In the genomic region with DNA sequence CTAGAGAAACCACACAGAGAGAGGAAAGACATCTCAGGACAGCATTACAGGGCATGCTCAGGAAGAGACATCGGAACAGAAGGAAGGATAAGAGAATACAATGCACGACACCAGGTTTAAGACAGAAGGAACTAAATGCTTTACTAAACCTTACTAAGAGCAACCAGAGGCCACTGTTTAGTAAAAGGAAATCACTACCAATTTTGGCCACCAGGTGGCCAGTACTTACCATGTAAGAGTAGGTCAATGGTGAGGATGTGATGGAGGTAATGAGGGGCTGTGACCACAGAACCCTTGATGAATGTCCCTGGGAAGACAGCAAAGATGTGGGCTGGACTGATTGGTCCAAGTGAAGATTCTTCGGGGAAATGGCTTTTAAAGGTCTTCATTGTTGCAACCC, we compare ENCODE assay signal across 10 mouse cellular contexts.
DNase-seq lines count a peak whose midpoint lies in the region; ATAC-seq and TF ChIP-seq lines count a peak whose summit lies in the region.
"Had no signal": no experiment of that assay in that cellular context is flagged by ENCODE, and none has a peak within 500 bp of the region (broad histone marks: within the 10 kb centered on the region; RNA-seq: fewer than 3 reads in every experiment).

No protein-coding gene starts in this region.

- no peak overlapping the region for H3K9ac ChIP-seq in intestine, postnatal 0 days (ENCODE audit: low read depth, low read length)
- H3K9ac ChIP-seq in intestine, embryonic 15.5 days: no peak overlapping the region

- H3K36me3 ChIP-seq in intestine, postnatal 0 days (ENCODE audit: control insufficient read depth, insufficient read depth): no peaks in the 10 kb centered on the region
- H3K36me3 ChIP-seq in intestine, embryonic 15.5 days: no peaks in the 10 kb centered on the region

- peak; percentile 65 for TF ChIP-seq CTCF in intestine, postnatal 0 days (IDR thresholded peaks at IDR 0.05; ENCODE audit: low read depth)
- peak; percentile 57 for TF ChIP-seq CTCF in Patski (IDR thresholded peaks at IDR 0.05)

- no peak overlapping the region for H3K4me2 ChIP-seq in intestine, postnatal 0 days (replicated peaks; ENCODE audit: low read depth)
- no peak overlapping the region for H3K4me2 ChIP-seq in intestine, embryonic 15.5 days (replicated peaks)

- H3K4me3 ChIP-seq in intestine, postnatal 0 days (ENCODE audit: low read depth, low read length): no peak overlapping the region
- no peak overlapping the region for H3K4me3 ChIP-seq in intestine, embryonic 15.5 days (replicated peaks)

- intact Hi-C loops in left cerebral cortex, postnatal 14 days (cut with DNase I): no loop called here

- H3K27ac ChIP-seq in intestine, postnatal 0 days (ENCODE audit: low read depth, low read length): no peak overlapping the region
- H3K27ac ChIP-seq in intestine, embryonic 15.5 days: no peak overlapping the region
- H3K27ac ChIP-seq: macrophage had no signal

- in situ Hi-C loops in Patski (cut with MboI; ENCODE audit: low pct_unique_long_range_greater_than_20kb): no loop called here

- 81% methylated on average over 3 of the region's 3 CpGs for WGBS in intestine, postnatal 0 days
- WGBS in intestine, embryonic 15.5 days: 81% methylated on average over 3 of the region's 3 CpGs

- CTCF ChIA-PET in Patski (lab: Charles Lee): no interaction called here

- no peaks in the 10 kb centered on the region for H3K9me3 ChIP-seq in intestine, postnatal 0 days (ENCODE audit: control insufficient read depth)
- no peaks in the 10 kb centered on the region for H3K9me3 ChIP-seq in intestine, embryonic 15.5 days

- peak; percentile 70 to 72 for DNase-seq in B cell, adult 2 months
- no peak for DNase-seq in Patski (ENCODE audit: low read depth, low spot score)
- DNase-seq in lung, postnatal 36 days: peak; percentile 87
- DNase-seq in left cerebral cortex, postnatal 14 days (ENCODE audit: low spot score in 2 of 2): no peak
- no peak for DNase-seq in layer of hippocampus, postnatal 36 days
- no peak for DNase-seq in neural tube, embryonic 10.5 days (ENCODE audit: extremely low spot score, low spot score)
- DNase-seq: right cerebral cortex, postnatal 14 days had no signal

- no peaks in the 10 kb centered on the region for H3K4me1 ChIP-seq in intestine, postnatal 0 days (replicated peaks; ENCODE audit: control insufficient read depth, insufficient read depth, low read length)
- peaks cover 4% of the 10 kb centered on the region; the same call in 1 of the 2 replicates for H3K4me1 ChIP-seq in intestine, embryonic 15.5 days (replicated peaks)

- ATAC-seq in intestine, postnatal 0 days: no peak
- ATAC-seq in intestine, embryonic 15.5 days: no peak
- ATAC-seq in Patski: no peak

- H3K27me3 ChIP-seq in intestine, postnatal 0 days (replicated peaks; ENCODE audit: control insufficient read depth, insufficient read depth, low read length): no peaks in the 10 kb centered on the region
- H3K27me3 ChIP-seq in intestine, embryonic 15.5 days (replicated peaks): no peaks in the 10 kb centered on the region
- peaks cover 3% of the 10 kb centered on the region for H3K27me3 ChIP-seq in Patski

- POLR2A ChIA-PET in Patski (lab: Charles Lee): no interaction called here

Comparison
In these comparisons a context has a peak if more than half of its experiments do, and no peak if none do; other contexts are left out.
1. DNase-seq: peak in B cell, adult 2 months (2 of 2) and lung, postnatal 36 days (single experiment); none in Patski (single experiment), left cerebral cortex, postnatal 14 days (0 of 2), layer of hippocampus, postnatal 36 days (0 of 2) and neural tube, embryonic 10.5 days (single experiment).